Mouse (Mus musculus) forebrain, embryonic 14.5 days (tissue): Measurements from ENCODE around the gene Fbxo11. TPM values are rescaled to one million over a fixed set of nuclear protein-coding genes. Genes with fewer than 3 reads are reported as not detected.
"Not testable (repeated sequence)": the region's sequence is repeated elsewhere in the genome, so short reads cannot be mapped to it uniquely, and the experiment has no call there.

Experiments used
- ATAC-seq: fragments of 200-750 bp; cut with Nextera tagmentation; 2 replicates; pipeline ENCODE4 v1.8.0; 2017; ENCODE audit warnings: mild to moderate bottlenecking, moderate library complexity
- DNase-seq: peaks from one replicate; pipeline ENCODE4 v3.0.0-alpha.2; 2015; ENCODE audit warnings: low spot score
- H3K27ac ChIP-seq: fragments of 300-500 bp; sonication (generic); 2 replicates; pipeline ENCODE4 v1.5.1; 2014; ENCODE audit warnings: low read depth, mild to moderate bottlenecking, control low read depth, low read length, moderate library complexity
- H3K27me3 ChIP-seq: fragments of 300-500 bp; sonication (generic); replicated peaks from 2 replicates; pipeline ENCODE4 v1.6.1; 2014; ENCODE audit warnings: low read length, control low read depth, mixed read lengths; ENCODE audit not compliant: control insufficient read depth, insufficient read depth
- H3K36me3 ChIP-seq: fragments of 300-500 bp; sonication (generic); 2 replicates; pipeline ENCODE4 v1.6.1; 2014; ENCODE audit warnings: low read length, control low read depth; ENCODE audit not compliant: control insufficient read depth, insufficient read depth
- H3K4me1 ChIP-seq: fragments of 300-500 bp; sonication (generic); 2 replicates; pipeline ENCODE4 v1.6.1; 2014; ENCODE audit warnings: antibody characterized with exemption, low read length, control low read depth; ENCODE audit not compliant: control insufficient read depth, insufficient read depth
- H3K4me2 ChIP-seq: fragments of 300-500 bp; sonication (generic); 2 replicates; pipeline ENCODE4 v1.6.1; 2014; ENCODE audit warnings: mild to moderate bottlenecking, control low read depth, low read length
- H3K4me3 ChIP-seq: fragments of 300-500 bp; sonication (generic); 2 replicates; pipeline ENCODE4 v1.5.1; 2014; ENCODE audit warnings: low read depth, low read length, control low read depth
- H3K9ac ChIP-seq: fragments of 300-500 bp; sonication (generic); 2 replicates; pipeline ENCODE4 v1.6.1; 2014; ENCODE audit warnings: mild to moderate bottlenecking, low read length, control low read depth, moderate library complexity
- H3K9me3 ChIP-seq: fragments of 300-500 bp; sonication (generic); replicated peaks from 2 replicates; pipeline ENCODE4 v1.6.1; 2016; ENCODE audit warnings: low read length, control low read depth, mixed read lengths; ENCODE audit not compliant: control insufficient read depth
- WGBS: fragments of 180-500 bp; shearing (Covaris S2); extraction: QIAGEN DNeasy Blood & Tissue Kit; methylation state at CpG from one replicate; pipeline ENCODE4 v1.1.7; 2014; 5-methylcytosine and 5-hydroxymethylcytosine counted together
- polyA plus RNA-seq: library from polyadenylated mRNA; unstranded; fragments of >200 nt; fragmentation: Nextera tagmentation; extraction: Ambion mirVana; gene quantifications from 2 replicates; pipeline ENCODE4 v1.2.1, GENCODE M21; 2014

Gene Fbxo11
- polyA plus RNA-seq, 1 experiment from 2014 or later = 39.6 TPM

GRCm38 (mm10) chr17:88031755-88032154 is 33.3 kb downstream of the Fbxo11 start:
- Histone ChIP-seq H3K27me3 (no peaks in the 10 kb centered on the region), H3K4me1 (no peaks in the 10 kb centered on the region), H3K9ac (no peak overlapping the region), H3K9me3 (no peaks in the 10 kb centered on the region), H3K4me3 (no peak overlapping the region), H3K4me2 (no peak overlapping the region), H3K36me3 (no peaks in the 10 kb centered on the region), H3K27ac (no peak overlapping the region)
- DNase-seq (no peak), ATAC-seq (no peak)
- 88% methylated on average over 5 of the region's 5 CpGs for WGBS

- no peaks in the 10 kb centered on the region for H3K27me3 ChIP-seq
- no peaks in the 10 kb centered on the region for H3K9me3 ChIP-seq
- no peak overlapping the region for H3K4me3 ChIP-seq
- no peaks in the 10 kb centered on the region for H3K4me1 ChIP-seq
- H3K36me3 ChIP-seq = no peaks in the 10 kb centered on the region
- H3K9ac ChIP-seq = no peak overlapping the region
- no peak overlapping the region for H3K27ac ChIP-seq
- ATAC-seq = no peak
- no peak overlapping the region for H3K4me2 ChIP-seq
- DNase-seq = no peak
- WGBS = 81% methylated on average over 17 of the region's 17 CpGs
These were observed 35.7 kb downstream of the Fbxo11 start for GRCm38 (mm10) chr17:88029194-88029970.

- no peaks in the 10 kb centered on the region for H3K27me3 ChIP-seq
- H3K4me3 ChIP-seq = no peak overlapping the region
- DNase-seq (peak; percentile 85), ATAC-seq (peak; percentile 47; the same call in 1 of the 2 replicates)
- no peaks in the 10 kb centered on the region for H3K9me3 ChIP-seq
- no peak overlapping the region for H3K27ac ChIP-seq
- H3K36me3 ChIP-seq = no peaks in the 10 kb centered on the region
- H3K4me1 ChIP-seq = no peaks in the 10 kb centered on the region
- no peak overlapping the region for H3K9ac ChIP-seq
- WGBS = 43% methylated on average over 4 of the region's 4 CpGs
- H3K4me2 ChIP-seq = no peak overlapping the region
These were observed 39.9 kb downstream of the Fbxo11 start for GRCm38 (mm10) chr17:88025227-88025626.

- DNase-seq = no peak
- no peaks in the 10 kb centered on the region for H3K9me3 ChIP-seq
- H3K36me3 ChIP-seq = no peaks in the 10 kb centered on the region
- H3K4me2 ChIP-seq = no peak overlapping the region
- no peak for ATAC-seq
- no peaks in the 10 kb centered on the region for H3K4me1 ChIP-seq
- no peak overlapping the region for H3K9ac ChIP-seq
- H3K4me3 ChIP-seq = no peak overlapping the region
- no peaks in the 10 kb centered on the region for H3K27me3 ChIP-seq
- WGBS = 87% methylated on average over 1 of the region's 1 CpGs
- H3K27ac ChIP-seq = no peak overlapping the region
These were observed 41.2 kb downstream of the Fbxo11 start for GRCm38 (mm10) chr17:88023924-88024323.

DNA sequence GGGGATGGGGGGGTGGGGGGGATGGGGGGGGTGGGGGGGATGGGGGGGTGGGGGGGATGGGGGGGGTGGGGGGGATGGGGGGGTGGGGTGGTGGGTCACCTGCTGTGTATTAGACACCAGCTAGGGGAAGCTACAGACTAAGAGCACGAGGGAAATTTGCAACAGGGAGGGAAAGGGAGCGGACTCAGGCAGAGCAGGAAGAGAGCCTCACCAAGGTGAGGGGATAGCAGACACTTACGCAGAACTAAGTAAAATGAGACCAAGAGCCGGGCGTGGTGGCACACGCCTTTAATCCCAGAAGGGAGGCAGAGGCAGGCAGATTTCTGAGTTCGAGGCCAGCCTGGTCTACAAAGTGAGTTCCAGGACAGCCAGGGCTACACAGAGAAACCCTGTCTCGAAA is 49.1 kb downstream of the Fbxo11 start:
- not testable (repeated sequence) for H3K4me3 ChIP-seq, H3K27ac ChIP-seq, H3K9ac ChIP-seq, DNase-seq, H3K27me3 ChIP-seq, H3K4me2 ChIP-seq, H3K9me3 ChIP-seq, H3K4me1 ChIP-seq
- 91% methylated on average over 8 of the region's 8 CpGs for WGBS
- peak; percentile 33; the same call in 1 of the 2 replicates for ATAC-seq
- H3K36me3 ChIP-seq = peaks cover 40% of the 10 kb centered on the region

DNA sequence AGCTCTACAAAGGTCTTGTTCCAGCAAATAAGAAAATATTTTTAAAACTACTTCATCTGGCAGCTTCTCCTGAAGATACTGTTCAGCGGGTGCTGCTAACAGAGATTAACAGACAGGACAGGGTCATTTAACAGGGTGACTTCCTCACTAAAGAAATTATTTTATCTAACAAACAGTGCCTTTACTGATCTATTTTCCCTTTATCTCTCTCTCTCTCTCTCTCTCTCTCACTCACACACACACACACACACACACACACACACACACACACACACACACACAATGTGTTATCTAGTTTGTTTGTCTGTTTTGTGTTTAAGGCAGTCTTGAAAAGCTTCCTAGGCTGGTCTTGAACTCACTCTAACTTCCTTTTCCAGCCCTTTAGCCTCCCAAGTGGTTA is 50.6 kb downstream of the Fbxo11 start:
- WGBS = 76% methylated on average over 1 of the region's 1 CpGs
- Histone ChIP-seq H3K9ac (no peak overlapping the region), H3K27ac (no peak overlapping the region), H3K27me3 (no peaks in the 10 kb centered on the region), H3K36me3 (peaks cover 55% of the 10 kb centered on the region), H3K4me3 (no peak overlapping the region), H3K4me1 (no peaks in the 10 kb centered on the region), H3K9me3 (no peaks in the 10 kb centered on the region), H3K4me2 (no peak overlapping the region)
- ATAC-seq (no peak), DNase-seq (no peak)

GRCm38 (mm10) chr17:88006956-88007355 is 58.1 kb downstream of the Fbxo11 start:
- 92% methylated on average over 8 of the region's 8 CpGs for WGBS
- Histone ChIP-seq H3K36me3 (peaks cover 83% of the 10 kb centered on the region), H3K4me2 (no peak overlapping the region), H3K9ac (no peak overlapping the region), H3K4me1 (no peaks in the 10 kb centered on the region), H3K27me3 (no peaks in the 10 kb centered on the region), H3K4me3 (no peak overlapping the region), H3K27ac (no peak overlapping the region), H3K9me3 (no peaks in the 10 kb centered on the region)
- DNase-seq = no peak
- ATAC-seq = no peak

DNA sequence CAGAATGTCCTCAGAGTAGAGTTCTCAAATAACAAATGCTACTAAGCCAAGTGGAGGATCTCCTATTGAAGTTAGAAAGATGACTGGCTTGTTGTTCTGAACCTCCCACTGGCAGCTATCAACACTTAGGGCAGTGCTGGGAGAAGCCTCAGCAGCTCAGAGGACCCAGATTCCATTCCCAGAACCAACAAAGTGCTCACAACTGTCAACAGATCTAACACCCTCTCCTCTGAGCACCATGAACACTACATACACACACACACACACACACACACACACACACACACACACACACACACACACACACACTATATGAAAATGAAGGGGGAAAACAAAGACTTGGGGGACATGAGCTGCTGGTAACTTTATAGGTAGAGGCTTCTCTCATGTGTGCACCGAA is 60.2 kb downstream of the Fbxo11 start:
- Histone ChIP-seq H3K4me2 (no peak overlapping the region), H3K36me3 (peaks cover 80% of the 10 kb centered on the region), H3K4me3 (no peak overlapping the region), H3K27ac (no peak overlapping the region), H3K9me3 (no peaks in the 10 kb centered on the region), H3K9ac (no peak overlapping the region), H3K27me3 (no peaks in the 10 kb centered on the region), H3K4me1 (no peaks in the 10 kb centered on the region)
- 91% methylated on average over 1 of the region's 1 CpGs for WGBS
- no peak for DNase-seq
- no peak for ATAC-seq

DNA sequence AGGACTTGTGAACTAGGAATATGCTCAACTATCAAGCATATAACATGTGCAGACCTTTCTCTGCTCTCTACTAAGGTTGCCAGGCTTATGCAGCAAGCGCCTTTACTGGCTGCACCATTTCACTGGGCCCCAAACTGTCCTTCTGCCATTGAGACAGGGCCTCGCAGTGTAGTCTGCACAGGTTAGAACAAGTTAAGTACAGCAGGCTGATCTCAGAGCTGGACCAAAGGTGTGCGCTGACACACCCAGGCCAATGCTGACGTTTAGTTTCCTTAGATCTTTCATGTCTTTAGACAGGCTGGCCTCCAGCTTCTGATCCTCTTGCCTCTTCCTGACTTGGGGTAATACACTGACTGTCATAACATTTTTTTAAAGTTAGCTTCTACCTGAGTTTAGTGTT is 67.3 kb downstream of the Fbxo11 start:
- Histone ChIP-seq H3K4me2 (no peak overlapping the region), H3K36me3 (peaks cover 86% of the 10 kb centered on the region), H3K4me1 (no peaks in the 10 kb centered on the region), H3K27me3 (no peaks in the 10 kb centered on the region), H3K4me3 (no peak overlapping the region), H3K27ac (no peak overlapping the region), H3K9me3 (no peaks in the 10 kb centered on the region), H3K9ac (no peak overlapping the region)
- 88% methylated on average over 4 of the region's 4 CpGs for WGBS
- no peak for ATAC-seq
- DNase-seq = no peak
